Mouse (Mus musculus) limb, embryonic 10.5 days (tissue): ENCODE data around the gene Cdh23. TPM values are rescaled to one million over a fixed set of nuclear protein-coding genes. Genes with fewer than 3 reads are reported as not detected.

ENCODE experiments used
- DNase-seq: peaks from one replicate; pipeline ENCODE4 v3.0.0-alpha.2; 2017; ENCODE audit warnings: low spot score
- H3K27ac ChIP-seq: fragments of 300-500 bp; sonication (generic); 2 replicates; pipeline ENCODE4 v1.5.1; 2016; ENCODE audit warnings: mild to moderate bottlenecking
- H3K27me3 ChIP-seq: fragments of 300-500 bp; sonication (generic); 2 replicates; pipeline ENCODE4 v1.6.1; 2016; ENCODE audit warnings: low read depth, mild to moderate bottlenecking; ENCODE audit not compliant: poor library complexity, severe bottlenecking
- H3K36me3 ChIP-seq: fragments of 300-500 bp; sonication (generic); 2 replicates; pipeline ENCODE4 v1.6.1; 2016; ENCODE audit warnings: mild to moderate bottlenecking, moderate library complexity
- H3K4me1 ChIP-seq: fragments of 300-500 bp; sonication (generic); 2 replicates; pipeline ENCODE4 v1.6.1; 2016
- H3K4me3 ChIP-seq: fragments of 300-500 bp; sonication (generic); 2 replicates; pipeline ENCODE4 v1.5.1; 2016; ENCODE audit warnings: mild to moderate bottlenecking, moderate library complexity
- H3K9me3 ChIP-seq: fragments of 300-500 bp; sonication (generic); replicated peaks from 2 replicates; pipeline ENCODE4 v1.6.1; 2016; ENCODE audit warnings: mild to moderate bottlenecking
- WGBS: fragments of 180-500 bp; shearing (Covaris S2); methylation state at CpG from one replicate; pipeline ENCODE4 v1.1.7; 2016; 5-methylcytosine and 5-hydroxymethylcytosine counted together
- polyA plus RNA-seq: library from polyadenylated mRNA; unstranded; fragments of >200 nt; fragmentation: Nextera tagmentation; extraction: Ambion mirVana; gene quantifications from 2 replicates; pipeline ENCODE4 v1.2.1, GENCODE M21; 2016

Cdh23 gene
- polyA plus RNA-seq, 1 experiment from 2014 or later, result 0.36 TPM

- H3K27me3 ChIP-seq, result peaks cover 8% of the 10 kb centered on the region
- H3K4me3 ChIP-seq, result no peak overlapping the region
- 92% methylated on average over 12 of the region's 12 CpGs for WGBS
- H3K36me3 ChIP-seq, result no peaks in the 10 kb centered on the region
- H3K4me1 ChIP-seq, result peaks cover 14% of the 10 kb centered on the region
- no peak overlapping the region for H3K27ac ChIP-seq
- no peaks in the 10 kb centered on the region for H3K9me3 ChIP-seq
- no peak for DNase-seq
Measured at GRCm38 (mm10) chr10:60578738-60579538, 117.4 kb downstream of the Cdh23 start.

GRCm38 (mm10) chr10:60577920-60578737 is 118.2 kb downstream of the Cdh23 start:
- Histone ChIP-seq H3K27me3 (peaks cover 8% of the 10 kb centered on the region), H3K4me3 (no peak overlapping the region), H3K4me1 (peaks cover 14% of the 10 kb centered on the region), H3K9me3 (no peaks in the 10 kb centered on the region), H3K27ac (no peak overlapping the region), H3K36me3 (no peaks in the 10 kb centered on the region)
- no peak for DNase-seq
- 89% methylated on average over 12 of the region's 12 CpGs for WGBS

GRCm38 (mm10) chr10:60577125-60577919 is 119.0 kb downstream of the Cdh23 start:
- H3K9me3 ChIP-seq, result no peaks in the 10 kb centered on the region
- H3K27me3 ChIP-seq, result peaks cover 8% of the 10 kb centered on the region
- 75% methylated on average over 13 of the region's 13 CpGs for WGBS
- H3K27ac ChIP-seq, result no peak overlapping the region
- no peaks in the 10 kb centered on the region for H3K36me3 ChIP-seq
- H3K4me3 ChIP-seq, result no peak overlapping the region
- DNase-seq, result no peak
- peaks cover 14% of the 10 kb centered on the region for H3K4me1 ChIP-seq

- Histone ChIP-seq H3K4me3 (no peak overlapping the region), H3K27ac (no peak overlapping the region), H3K9me3 (no peaks in the 10 kb centered on the region), H3K36me3 (no peaks in the 10 kb centered on the region), H3K27me3 (peaks cover 4% of the 10 kb centered on the region; the same call in 1 of the 2 replicates), H3K4me1 (peaks cover 25% of the 10 kb centered on the region)
- WGBS, result 90% methylated on average over 3 of the region's 3 CpGs
- no peak for DNase-seq
Measured at GRCm38 (mm10) chr10:60574851-60575250, 121.4 kb downstream of the Cdh23 start.

DNA sequence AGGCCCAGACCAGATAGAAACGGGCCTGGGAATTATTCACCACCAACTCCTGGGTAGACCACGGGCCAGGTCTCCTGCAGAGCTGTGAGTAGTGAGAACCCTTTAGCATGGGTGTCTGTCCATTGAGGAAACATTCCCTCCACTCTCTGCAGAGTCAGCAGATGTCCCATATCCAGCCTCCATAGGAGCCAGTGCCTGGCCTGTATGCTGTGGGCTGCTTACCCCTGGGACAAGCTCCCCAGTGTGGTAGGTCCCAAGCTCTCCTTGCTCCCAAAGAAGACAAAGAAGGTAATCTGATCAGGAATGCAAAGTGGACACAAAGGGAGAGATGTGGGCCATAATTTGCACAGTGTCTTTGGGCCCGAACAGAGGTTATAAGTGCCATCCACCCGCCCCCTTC is 124.8 kb downstream of the Cdh23 start:
- H3K4me1 ChIP-seq, result peaks cover 19% of the 10 kb centered on the region
- H3K4me3 ChIP-seq, result no peak overlapping the region
- no peaks in the 10 kb centered on the region for H3K36me3 ChIP-seq
- no peaks in the 10 kb centered on the region for H3K9me3 ChIP-seq
- WGBS, result 74% methylated on average over 4 of the region's 4 CpGs
- peaks cover 27% of the 10 kb centered on the region for H3K27me3 ChIP-seq
- no peak for DNase-seq
- H3K27ac ChIP-seq, result 0 out of 2 replicates have a peak overlapping the region, but pooled peaks have one; percentile 70

- peak overlapping the region; percentile 37; the same call in 1 of the 2 replicates for H3K27ac ChIP-seq
- 52% methylated on average over 24 of the region's 24 CpGs for WGBS
- peaks cover 30% of the 10 kb centered on the region for H3K4me1 ChIP-seq
- H3K4me3 ChIP-seq, result peak overlapping the region; percentile 24; the same call in 1 of the 2 replicates
- no peaks in the 10 kb centered on the region for H3K9me3 ChIP-seq
- DNase-seq, result no peak
- H3K27me3 ChIP-seq, result peaks cover 38% of the 10 kb centered on the region
- H3K36me3 ChIP-seq, result no peaks in the 10 kb centered on the region
Measured at GRCm38 (mm10) chr10:60566369-60567037, 129.8 kb downstream of the Cdh23 start.

GRCm38 (mm10) chr10:60564136-60564535 is 132.2 kb downstream of the Cdh23 start:
- WGBS, result 87% methylated on average over 6 of the region's 6 CpGs
- Histone ChIP-seq H3K27me3 (peaks cover 34% of the 10 kb centered on the region), H3K4me1 (peaks cover 25% of the 10 kb centered on the region), H3K9me3 (no peaks in the 10 kb centered on the region), H3K27ac (no peak overlapping the region), H3K4me3 (no peak overlapping the region), H3K36me3 (no peaks in the 10 kb centered on the region)
- DNase-seq, result no peak

DNA sequence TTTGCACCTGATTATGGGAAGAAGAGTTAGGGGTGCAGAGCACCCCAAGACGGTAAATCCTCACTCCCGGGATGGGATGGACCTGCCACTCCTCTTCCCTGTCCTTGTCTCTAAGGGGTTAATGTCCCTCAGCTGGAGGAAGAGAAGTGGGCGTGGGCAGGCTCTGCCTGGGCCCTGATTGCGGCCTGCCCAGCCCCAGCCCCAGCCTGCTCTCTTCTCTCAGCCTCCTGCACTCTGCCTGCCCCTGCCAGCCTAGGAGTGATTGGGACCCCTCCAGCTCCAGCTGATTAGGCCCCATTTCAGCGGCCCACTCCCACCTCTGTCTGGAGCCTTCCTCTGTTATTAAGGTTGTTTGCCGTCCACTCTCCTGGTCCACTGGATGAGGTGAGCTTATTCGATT is 133.3 kb downstream of the Cdh23 start:
- Histone ChIP-seq H3K9me3 (no peaks in the 10 kb centered on the region), H3K27me3 (peaks cover 25% of the 10 kb centered on the region), H3K27ac (no peak overlapping the region), H3K4me3 (no peak overlapping the region), H3K4me1 (peaks cover 35% of the 10 kb centered on the region), H3K36me3 (no peaks in the 10 kb centered on the region)
- DNase-seq, result peak; percentile 35
- WGBS, result 18% methylated on average over 7 of the region's 7 CpGs

- Histone ChIP-seq H3K27me3 (no peaks in the 10 kb centered on the region), H3K4me3 (no peak overlapping the region), H3K4me1 (peaks cover 23% of the 10 kb centered on the region), H3K9me3 (no peaks in the 10 kb centered on the region), H3K27ac (peak overlapping the region; percentile 71; the same call in 1 of the 2 replicates), H3K36me3 (no peaks in the 10 kb centered on the region)
- 29% methylated on average over 9 of the region's 9 CpGs for WGBS
- no peak for DNase-seq
Measured at GRCm38 (mm10) chr10:60558491-60558927, 137.8 kb downstream of the Cdh23 start.

DNA sequence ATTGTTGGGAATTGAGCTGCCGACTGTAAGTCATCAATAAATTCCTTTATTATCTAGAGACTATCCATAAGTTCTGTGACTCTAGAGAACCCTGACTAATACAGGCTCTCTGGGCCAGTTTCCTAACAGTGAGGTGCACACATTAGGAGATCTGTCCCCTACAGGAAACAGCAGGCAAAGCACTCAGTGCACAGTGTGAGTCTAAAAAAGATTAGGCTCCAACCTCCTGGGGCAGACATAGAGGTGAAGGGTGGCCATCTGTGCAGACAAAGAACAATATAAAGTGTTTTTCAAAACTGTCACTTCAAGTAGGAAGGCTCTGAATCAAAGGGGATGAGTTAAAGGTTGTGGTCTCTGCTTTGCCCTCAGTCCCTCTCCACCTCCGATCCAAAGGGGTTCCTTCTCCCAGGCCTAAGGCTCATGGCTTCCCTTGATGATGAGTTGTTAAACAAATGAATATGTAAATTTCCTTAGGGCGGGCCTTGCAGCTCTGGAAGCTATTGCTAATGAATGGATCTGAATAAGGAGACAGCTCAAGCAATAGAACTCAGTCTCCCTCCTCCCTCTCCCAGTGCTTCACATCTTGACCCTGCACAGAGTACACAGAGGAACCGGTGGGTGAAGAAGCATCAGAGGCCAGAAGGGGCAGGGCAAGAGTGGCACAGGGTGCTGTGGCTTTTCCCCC is 143.2 kb downstream of the Cdh23 start:
- H3K4me1 ChIP-seq, result peaks cover 5% of the 10 kb centered on the region
- no peak for DNase-seq
- H3K4me3 ChIP-seq, result no peak overlapping the region
- H3K27me3 ChIP-seq, result no peaks in the 10 kb centered on the region
- H3K36me3 ChIP-seq, result no peaks in the 10 kb centered on the region
- no peak overlapping the region for H3K27ac ChIP-seq
- 64% methylated on average over 4 of the region's 4 CpGs for WGBS
- no peaks in the 10 kb centered on the region for H3K9me3 ChIP-seq

- H3K27me3 ChIP-seq, result peaks cover 4% of the 10 kb centered on the region; the same call in 1 of the 2 replicates
- 77% methylated on average over 18 of the region's 18 CpGs for WGBS
- H3K9me3 ChIP-seq, result no peaks in the 10 kb centered on the region
- peaks cover 19% of the 10 kb centered on the region for H3K4me1 ChIP-seq
- H3K4me3 ChIP-seq, result no peak overlapping the region
- no peaks in the 10 kb centered on the region for H3K36me3 ChIP-seq
- DNase-seq, result no peak
- H3K27ac ChIP-seq, result no peak overlapping the region
Measured at GRCm38 (mm10) chr10:60539164-60539914, 157.0 kb downstream of the Cdh23 start.
